Mouse (Mus musculus): ENCODE results near the gene Plcb4.

DNA sequence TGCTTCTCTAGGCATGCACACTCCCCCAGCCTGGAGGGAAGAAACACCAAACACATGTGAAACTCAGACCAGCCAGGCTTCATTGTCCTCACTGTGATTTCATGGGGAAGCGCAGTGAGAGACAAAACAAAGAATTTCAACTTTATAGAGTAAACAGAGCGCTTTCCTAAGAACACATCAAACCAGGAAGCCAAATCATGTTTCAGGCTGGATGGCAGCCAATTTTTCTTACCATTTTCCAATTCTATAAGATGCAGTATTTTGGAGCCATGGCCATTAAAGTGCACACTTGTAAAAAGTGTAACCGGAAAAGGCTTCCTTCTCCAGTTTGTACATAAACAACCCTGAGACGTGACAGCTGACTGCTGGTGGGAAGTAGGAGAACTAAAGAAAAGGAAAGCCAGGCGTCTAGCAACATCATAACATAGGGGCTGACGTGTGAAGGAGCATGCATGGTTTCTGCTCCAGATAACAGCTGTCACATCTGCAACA is 221.5 kb downstream of the Plcb4 start:
- TF ChIP-seq CTCF (IDR thresholded peaks at IDR 0.05): no peak
- no peak for TF ChIP-seq EP300 (IDR thresholded peaks at IDR 0.05)

Data from lung, postnatal 0 days (tissue).